Mouse (Mus musculus) liver, postnatal 0 days (tissue): ENCODE measurements at regions not wholly inside any gene's neighbourhood (a gene's known extent, or its start where the extent isn't known, plus 50 kb on each side); places are given as distances from the start of the nearest gene placed in this dataset.

Source experiments
- CTCF ChIP-seq: sonication (generic); IDR thresholded peaks from 2 replicates; pipeline ENCODE4 v1.5.1; 2016; ENCODE audit warnings: antibody characterized with exemption, low read depth
- EP300 ChIP-seq: IDR thresholded peaks from 2 replicates; pipeline ENCODE4 v1.6.1; 2016; ENCODE audit warnings: antibody characterized with exemption, low read depth, mild to moderate bottlenecking

GRCm38 (mm10) chr13:107939916-107940646, 104.2 kb upstream of the Smim15 start:
- TF ChIP-seq CTCF (no peak), EP300 (no peak)
